Mouse (Mus musculus) ovary, postnatal 10 days (tissue): ENCODE results near the gene Rpl36a.
"Not testable (repeated sequence)": the region's sequence is repeated elsewhere in the genome, so short reads cannot be mapped to it uniquely, and the experiment has no call there.

Experiments used
- DNase-seq: peaks from one replicate; pipeline ENCODE4 v3.0.0; 2022; ENCODE audit warnings: low spot score

Rpl36a gene

DNA sequence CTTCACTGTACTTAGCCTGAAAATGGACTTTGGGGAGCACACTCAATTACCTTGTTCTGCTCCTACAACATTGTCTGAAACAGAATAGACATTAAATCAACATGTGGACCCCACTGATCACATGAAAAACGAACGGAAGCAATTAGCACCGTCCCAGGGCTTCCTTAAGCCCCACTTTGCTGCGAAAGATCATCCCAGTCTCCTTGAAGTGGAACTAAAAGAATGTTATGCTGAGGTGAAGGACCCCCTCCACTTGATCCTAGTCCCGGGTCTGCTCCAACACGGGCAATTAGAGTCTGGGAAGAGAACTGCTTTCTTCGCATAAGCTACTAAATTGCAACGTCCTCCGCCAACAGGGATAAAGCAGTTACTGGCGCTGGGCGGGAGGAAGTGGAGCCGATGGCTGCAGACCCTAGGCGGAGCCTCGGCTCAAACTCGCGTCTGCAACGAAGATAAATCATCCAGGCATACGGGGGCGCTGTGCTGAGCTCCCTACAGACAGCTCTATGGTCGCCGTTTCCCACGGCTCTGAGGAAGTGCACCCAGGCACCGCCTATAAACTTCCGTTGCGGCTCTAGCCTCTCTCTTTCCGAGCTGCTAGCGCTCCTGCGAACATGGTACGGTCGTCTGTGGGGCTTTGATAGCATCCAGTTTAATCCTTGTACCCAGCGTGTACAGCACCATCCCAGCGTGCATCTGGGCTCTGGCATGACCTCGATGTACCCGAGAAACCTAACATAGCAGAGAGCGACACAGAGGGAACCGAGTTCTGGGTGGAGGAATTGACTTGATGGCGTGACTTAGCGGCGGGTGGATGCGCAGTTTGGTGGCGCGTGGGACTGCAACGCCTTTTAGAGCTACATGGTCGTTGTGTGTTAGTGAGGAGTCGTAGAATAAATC lies at the start of gene Rpl36a:
TSS of gene Rpl36a (plus strand) at position 552 of the 900 bp plus-strand sequence.
- peak; percentile 77 for DNase-seq

DNA sequence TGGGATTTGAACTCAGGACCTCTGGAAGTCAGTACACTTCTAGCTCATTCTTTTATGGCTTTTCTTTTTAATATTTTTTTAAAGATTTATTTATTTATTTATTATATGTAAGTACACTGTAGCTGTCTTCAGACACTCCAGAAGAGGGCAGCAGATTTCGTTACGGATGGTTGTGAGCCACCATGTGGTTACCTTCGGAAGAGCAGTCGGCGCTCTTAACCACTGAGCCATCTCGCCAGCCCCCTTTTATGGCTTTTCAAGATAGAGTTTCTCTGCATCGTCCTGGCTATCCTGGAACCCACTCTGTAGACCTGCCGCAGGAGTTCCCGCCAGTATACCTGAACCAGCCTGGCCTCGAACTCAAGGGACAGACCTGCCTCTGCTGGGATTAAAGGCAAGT lies 45.7 kb upstream of the Rpl36a start:
- not testable (repeated sequence) for DNase-seq

DNA sequence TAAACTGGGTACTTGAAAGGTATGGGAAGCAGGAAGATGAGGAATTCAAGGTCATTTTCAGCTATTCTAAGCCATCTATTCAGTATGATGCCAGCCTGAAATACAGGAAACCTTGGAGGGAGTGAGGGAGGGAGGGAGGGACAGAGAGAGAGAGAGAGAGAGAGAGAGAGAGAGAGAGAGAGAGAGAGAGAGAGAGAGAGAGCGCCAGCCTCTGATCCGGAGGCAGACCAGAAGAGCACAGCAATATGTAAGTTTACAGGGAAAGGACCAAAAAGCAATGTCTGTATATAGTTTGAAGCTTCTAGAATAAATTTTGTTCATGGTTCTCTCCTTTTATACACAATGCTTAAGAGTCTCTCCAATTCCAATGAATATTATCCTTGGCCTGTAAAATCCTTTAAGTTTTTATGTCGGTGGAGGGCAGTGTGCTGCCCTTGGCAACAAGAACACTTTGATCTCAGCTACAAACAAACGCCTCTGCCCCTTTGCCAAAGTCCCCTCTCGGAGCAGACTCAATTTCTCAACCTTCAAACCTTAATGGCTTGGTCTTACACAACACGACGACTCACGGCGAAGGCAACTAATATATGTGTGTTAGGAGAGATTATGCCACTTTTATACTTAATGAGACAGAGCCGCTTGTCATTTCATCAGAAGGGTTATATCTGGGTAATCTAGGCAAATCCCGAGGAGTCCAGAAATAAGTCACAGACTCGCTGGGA lies 44.9 kb upstream of the Rpl36a start:
- DNase-seq, result no peak

DNA sequence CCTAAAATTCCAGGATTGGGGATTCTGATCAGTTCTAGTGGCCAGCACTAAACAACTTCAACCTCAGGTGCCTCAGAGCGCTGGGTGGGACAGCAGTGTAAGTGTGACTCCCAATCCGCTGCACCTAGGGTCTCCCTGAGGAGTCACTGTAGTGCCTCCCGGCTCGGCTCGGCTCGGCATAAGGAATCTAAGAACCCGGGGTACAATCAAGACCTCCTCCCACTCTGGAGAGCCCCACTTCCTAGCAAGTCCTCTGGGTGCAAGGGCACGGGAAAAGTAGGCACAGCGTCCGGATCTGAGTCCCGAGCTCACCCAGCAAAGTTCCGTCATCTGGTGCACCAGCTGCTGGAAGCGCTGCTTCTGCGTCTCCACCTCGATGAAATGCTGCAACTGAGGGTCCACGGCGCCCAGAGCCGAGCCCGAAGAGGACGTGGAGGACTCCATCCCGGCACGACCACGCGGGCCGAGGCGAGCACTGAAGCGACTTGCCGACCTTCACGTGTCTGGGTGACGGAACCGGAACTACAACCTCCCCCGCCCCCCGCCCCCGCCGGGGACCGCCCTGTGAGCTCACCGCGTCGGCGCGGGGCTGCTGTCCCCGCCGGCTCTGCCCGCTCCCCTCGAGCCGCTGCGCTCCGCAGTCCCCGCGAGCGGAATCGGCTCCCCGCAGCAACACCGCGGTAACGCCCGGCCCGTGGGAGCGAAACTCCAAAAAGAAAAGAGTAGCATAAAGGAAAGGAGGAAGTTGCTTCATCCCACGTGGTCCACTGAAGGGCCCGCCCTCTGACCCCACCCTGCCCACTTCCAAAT lies 44.1 kb upstream of the Rpl36a start, which contains the start of gene Timm8a1:
TSS of gene Timm8a1 (minus strand) at position 721 of the 810 bp plus-strand sequence.
- peak; percentile 22 for DNase-seq

DNA sequence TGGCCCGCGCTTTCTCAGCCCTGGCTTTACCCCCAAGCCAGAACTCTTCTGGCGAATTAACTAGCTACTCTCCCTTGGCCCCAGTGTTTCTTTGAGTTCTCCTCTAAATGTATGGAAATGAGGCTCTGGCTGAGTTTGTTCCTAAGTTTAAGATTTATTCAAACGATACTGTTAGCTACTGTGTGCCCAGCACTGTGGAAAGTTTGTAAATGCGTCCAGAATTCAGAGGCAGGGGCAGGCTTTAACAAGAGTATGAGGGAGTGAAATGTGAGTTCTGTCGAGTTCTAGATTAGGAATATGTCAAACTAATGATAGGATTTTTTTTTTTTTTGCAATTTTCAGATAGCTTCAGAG lies 43.5 kb upstream of the Rpl36a start:
- no peak for DNase-seq

DNA sequence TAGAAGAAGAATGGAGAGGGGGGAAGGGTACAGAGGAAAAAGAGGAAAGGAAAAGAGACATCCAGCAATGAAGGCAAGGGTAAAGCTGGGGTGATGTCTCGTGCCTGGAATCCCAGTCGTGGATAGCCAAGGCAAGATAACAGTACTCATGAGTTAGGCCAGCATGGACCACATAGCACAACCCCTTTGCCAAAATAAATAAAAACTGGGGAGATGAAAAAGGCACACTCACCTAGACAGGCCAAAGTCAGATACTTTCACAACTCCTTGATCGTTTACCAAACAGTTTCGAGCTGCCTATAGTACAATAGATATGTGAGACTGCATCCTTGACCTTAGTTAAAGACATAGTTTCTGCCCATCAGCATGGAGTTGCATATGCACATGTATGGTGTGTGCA lies 38.1 kb upstream of the Rpl36a start:
- DNase-seq, result no peak

DNA sequence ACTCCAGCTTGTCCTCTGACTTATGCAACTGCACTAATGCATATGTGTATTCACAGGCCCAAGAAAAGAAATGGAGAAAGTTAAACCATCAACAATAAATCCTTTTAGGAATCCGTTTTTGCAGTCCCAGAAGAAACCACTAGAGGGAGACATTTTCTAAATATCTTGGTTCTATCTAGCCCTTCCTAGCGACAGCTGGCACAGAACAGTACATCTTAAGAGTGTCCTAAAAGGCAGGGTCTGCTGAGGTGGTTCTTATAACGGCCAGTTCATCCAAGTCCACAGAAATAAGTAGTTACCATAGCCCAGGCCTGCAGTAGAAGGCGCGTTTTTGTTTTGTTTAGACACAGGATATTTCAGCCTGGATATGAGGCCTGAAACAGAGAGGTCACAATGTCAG lies 34.6 kb upstream of the Rpl36a start:
- DNase-seq, result no peak

DNA sequence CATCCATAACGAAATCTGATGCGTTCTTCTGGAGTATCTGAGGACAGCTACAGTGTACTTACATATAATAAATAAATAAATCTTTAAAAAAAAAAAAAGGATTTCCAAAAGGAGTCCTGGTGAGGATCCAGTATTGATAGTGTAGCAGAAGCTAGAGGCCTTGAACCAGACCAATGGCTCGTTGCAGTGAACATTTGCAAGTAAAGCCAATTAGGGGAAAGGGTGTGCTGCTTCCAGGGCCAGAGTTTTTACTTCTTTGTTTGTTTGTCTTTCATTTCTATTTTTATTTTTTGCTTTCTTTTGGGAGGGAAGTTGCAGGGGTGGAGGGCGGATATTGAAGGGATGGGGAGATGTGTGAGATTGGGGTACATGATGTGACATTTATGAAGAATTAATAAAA lies 32.1 kb upstream of the Rpl36a start:
- no peak for DNase-seq

DNA sequence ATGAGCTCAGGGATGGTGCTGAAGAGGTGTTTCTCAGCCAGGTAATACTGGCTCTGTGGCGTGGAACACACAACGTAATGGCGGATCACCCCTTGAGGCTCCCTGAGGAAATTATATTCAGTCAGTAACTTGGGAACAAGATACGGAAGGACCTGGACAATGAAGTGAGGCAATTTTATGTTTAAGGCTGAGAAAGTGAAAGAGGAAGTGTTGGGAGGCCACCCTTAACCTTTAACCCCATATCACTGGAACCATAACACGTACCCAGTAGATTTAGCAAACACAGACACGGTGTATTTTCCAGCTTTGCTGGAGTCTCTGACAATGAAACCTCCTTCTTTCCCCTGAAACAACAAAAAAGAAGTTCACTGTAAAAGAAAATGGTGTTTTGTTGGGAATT lies 31.0 kb upstream of the Rpl36a start:
- no peak for DNase-seq

DNA sequence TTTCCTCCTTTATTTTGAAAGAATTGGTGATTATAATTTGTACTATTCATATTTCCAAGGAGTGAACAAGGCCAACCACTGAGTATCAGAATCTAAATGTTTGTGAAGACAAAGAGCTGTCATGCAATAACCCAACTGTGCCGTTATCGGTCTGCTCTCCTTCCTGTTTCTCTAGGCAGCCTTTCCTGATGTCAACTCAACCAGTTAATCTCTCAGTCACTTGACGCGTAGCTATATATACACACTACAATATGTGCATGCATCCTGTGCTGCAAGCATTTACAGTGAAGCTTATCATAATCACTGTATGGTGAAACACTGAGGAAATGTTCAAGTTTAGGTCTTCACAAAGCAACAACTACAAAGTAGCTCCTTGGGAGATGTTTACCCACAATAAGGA lies 21.1 kb upstream of the Rpl36a start:
- no peak for DNase-seq

DNA sequence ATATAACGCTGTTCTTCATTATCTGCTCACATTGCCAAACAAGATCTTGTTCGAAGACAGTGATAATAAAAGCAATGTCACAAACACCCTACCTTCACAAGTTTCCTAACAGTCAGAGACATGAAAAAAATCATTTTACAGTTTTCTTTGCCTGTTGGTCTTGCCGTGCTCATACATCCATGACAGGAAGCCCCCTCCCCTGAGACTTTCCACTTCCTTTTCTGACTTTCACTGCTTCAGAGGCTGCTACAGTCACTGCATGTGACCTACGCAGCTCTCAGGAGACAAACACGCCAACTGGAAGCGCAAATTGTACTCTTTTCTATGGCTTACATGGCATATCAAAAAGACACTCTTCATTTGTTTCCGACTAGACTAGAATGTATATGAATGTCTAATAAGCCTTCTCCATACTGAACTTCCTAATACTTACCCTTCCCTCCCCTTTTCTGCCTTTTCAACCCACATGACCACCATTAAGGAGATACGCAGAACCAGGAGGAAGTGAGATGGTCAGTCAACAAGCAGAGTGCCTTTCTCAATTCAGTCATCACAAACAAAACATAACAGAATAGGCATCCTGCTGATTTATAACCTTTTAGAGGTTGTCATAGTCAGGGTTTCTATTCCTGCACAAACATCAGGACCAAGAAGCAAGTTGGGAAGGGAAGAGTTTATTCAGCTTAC lies 18.8 kb upstream of the Rpl36a start:
- DNase-seq, result no peak

DNA sequence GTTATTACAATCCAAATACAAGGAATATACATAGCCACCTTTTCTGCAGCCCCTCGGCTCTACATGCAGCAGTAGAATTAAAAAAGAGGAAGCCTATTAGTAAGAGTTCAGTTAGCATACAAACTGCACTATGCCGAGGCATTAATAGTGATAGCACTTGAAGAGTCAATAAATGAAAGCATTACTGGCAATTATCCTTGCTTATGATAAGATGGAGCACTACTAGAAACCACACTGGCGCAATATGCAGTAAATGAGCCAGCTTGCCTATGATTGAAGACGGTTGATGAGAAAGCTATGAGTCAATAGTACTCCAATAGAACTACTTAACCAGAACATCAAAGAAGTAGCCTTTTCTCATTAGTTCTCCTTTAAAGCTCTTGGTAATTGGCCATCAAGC lies 7.6 kb upstream of the Rpl36a start:
- DNase-seq, result no peak

DNA sequence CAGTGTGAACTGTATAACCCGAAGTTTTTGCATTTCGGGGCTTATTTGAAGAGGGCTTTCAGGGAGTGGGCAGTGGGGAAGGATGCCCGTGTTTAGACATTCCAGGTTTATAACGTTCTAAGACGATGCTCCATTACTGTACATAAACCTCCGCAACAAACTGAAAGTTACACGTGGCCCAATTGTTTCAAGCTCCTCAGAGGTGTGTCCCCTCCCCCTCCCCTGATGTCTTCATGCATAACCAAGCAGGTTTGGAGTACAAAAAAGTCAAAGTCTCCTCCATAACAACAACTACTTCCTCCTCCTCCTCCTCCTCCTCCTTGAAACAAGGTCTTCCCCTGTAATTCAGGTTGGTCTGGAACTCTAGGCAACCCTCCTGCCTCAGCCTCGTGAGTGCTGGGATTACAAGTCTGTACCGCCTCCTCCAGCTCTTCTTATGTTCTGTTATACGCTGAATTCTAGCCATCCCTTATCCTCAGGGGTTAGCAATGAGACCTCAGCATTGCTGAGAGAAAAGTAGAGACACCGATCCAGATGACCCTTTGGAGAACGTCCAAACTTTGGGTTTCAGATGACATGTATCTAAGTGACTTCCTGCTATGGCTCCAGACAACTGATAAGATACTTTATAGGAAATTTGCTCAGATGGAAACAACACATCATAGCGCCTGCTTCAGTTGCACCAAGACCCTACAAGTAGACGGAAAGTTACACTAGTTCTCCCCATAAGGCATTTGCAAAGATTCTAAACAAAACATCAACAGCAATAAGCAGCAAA lies 4.7 kb upstream of the Rpl36a start:
- no peak for DNase-seq

DNA sequence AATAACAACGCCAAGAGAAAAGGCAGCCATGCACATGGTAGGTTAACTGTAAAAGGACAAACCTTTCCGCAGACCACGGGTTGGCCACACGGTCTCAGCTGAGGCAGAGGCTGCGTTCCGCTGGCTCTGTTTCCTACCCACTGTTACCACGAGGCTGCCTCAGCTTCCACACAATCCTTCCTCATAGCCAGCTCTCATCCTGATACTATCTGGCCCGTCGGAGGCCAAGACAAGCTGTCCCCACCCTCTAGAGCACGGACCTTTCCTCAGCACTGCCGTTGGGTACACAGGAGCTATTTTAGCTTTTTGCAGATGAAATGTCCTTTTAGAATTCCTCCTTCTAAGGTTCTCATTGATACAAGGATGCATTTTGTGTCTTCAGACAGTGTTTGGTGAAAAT lies 3.2 kb upstream of the Rpl36a start:
- no peak for DNase-seq

DNA sequence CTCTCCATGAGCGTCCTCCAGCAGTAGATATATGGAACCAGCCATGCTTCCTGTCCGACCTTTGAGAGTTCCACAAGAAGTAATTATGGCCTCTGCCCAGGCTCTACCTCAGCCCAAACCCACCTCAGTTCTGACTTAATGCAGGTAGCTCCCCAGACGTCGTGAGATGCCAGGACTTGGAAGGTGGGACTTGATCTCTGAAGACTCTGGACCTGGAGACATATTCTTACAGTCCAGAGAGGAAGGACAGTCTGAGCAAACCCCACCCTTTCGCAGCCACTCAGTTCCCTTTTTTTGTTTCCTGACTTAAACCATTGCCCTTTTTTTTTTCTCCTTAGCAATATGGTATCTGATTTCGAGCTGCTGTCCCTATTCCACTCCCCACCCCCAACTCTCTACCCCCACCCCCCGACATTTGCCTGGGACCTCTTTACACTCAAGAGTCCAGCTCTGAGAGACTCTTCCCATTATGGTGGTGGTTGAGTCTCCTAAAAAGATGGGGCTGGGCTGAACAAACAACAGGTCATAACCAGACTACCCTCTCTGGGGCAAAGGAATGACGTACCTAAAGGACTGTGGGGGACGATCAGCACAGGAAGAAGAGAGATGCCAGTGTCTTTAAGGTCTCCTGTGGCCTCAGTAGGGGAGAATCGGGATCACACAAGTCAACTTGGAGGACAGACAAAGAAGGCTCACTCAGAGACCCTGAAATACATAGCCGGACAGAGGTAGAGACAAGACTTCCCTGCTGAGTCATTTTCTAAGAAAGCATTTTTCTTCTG lies 2.4 kb upstream of the Rpl36a start, which contains the start of gene Btk:
TSS of gene Btk (minus strand) at position 683 of the 782 bp plus-strand sequence.
- no peak for DNase-seq

DNA sequence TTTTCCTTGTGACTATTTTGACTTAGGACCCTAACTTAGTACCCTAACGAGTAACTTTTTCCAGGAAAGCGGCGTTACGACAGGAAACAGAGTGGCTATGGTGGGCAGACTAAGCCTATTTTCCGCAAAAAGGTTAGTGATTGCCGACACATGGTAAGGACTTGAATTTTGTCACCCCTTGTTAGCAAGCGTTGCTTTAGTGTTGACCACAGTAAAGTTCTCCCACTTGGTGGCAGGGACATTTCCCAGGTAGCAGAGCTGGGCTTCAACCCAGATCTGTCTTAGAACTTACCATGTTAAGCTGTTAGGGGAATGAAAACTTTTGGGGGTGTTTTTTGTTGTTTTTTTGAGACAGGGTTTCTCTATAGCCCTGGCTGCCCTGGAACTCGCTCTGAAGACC lies 993 bp downstream of the Rpl36a start:
- no peak for DNase-seq

DNA sequence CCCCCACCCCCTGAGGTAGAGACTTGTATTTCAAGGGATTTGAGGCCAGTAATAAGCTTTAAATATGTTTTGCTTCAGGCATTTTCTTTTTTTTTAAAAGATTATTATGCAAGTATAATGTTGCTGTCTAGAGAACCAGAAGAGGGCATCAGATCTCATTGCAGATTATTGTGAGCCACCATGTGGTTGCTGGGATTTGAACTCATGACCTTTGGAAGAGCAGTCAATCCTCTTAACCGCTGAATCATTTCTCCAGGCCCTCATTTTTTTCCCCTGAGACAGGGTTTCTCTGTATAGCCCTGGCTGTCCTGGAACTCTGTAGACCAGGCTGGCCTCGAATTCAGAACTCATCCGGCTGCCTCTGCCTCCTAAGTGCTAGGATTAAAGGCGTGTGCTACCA lies 2.8 kb downstream of the Rpl36a start:
- no peak for DNase-seq

DNA sequence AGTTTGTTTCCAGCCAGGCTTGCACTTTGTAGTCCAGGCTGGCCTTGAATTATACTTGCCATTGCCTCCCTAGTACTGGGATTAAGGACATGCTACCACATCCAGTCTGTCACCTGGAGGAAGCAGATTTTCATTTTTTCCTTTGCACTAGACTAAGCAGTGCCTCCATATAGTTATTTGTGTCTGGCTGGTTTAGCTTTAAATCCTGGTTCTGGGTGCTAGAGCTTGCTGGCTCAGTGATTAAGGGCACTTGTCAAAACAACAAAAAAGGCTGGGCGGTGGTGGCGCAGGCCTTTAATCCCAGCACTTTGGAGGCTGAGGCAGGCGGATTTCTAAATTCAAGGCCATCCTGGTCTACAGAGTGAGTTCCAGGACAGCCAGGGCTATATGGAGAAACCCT lies 3.5 kb downstream of the Rpl36a start:
- DNase-seq, result no peak

DNA sequence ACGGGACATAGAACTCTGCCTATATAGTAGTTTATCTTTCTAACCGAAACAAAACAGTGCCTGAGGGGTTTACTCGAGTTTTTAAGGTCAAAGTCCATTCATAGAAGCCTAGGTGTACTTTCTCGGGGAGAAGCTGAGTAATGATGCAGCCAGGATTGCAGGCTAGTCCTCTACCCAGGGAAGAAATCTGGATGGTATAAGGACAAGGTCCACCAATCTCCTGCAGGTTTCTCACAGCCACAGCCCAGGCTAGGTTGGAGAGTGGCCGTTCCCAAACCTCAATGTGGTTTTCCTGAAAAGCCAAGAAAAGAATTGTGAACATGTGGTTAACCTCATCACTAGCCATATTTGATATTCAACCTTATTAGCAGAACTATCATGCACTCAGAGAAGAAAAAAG lies 4.4 kb downstream of the Rpl36a start:
- no peak for DNase-seq

DNA sequence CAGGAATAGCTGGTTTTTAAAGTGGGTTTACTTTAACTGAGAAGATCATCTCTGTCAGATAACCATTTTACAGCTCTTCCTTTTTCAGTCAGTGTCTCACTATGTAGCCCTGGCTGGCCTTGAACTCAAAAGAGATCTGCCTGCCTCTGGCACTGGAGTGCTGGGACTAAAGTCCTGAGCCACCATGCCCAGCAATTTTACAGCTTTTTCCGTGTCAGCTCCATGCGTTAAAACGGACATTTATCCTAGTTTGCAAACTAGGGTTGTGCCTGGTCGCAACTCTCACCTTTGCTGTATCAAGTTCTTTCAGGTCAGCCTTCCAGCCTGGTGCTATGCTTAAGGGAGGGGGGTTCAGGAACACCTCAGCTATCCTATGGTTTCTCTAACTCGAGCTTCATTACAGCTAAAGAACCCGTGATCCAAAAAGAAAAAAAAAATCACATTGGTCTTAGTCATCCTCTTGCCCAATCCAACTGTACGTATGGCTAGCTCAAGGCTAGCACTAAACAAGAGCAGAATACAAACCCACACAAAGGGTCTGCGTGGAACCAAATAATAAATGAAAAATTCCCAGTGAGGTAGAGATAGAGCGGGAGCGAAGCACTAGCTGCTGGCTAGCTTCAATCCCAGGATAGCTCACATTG lies 14.6 kb downstream of the Rpl36a start:
- no peak for DNase-seq
